Mouse (Mus musculus) thymus, adult 2 months (tissue): Measurements from ENCODE around the gene Lamc3. TPM values are rescaled to one million over a fixed set of nuclear protein-coding genes. Genes with fewer than 3 reads are reported as not detected.

Source experiments
- DNase-seq: peaks from one replicate; pipeline ENCODE4 v3.0.0; 2021
- H3K27ac ChIP-seq: fragments of 200-500 bp; 2 replicates; pipeline ENCODE4 v1.5.1; 2012; ENCODE audit warnings: low read length, control low read depth; ENCODE audit not compliant: control insufficient read depth, insufficient read depth
- H3K27me3 ChIP-seq: fragments of 200-500 bp; 2 replicates; pipeline ENCODE4 v1.6.1; 2012; ENCODE audit warnings: mild to moderate bottlenecking, low read length, moderate library complexity, mixed read lengths; ENCODE audit not compliant: control insufficient read depth, insufficient read depth
- H3K36me3 ChIP-seq: fragments of 200-500 bp; 2 replicates; pipeline ENCODE4 v1.6.1; 2012; ENCODE audit warnings: mild to moderate bottlenecking, low read length, moderate library complexity; ENCODE audit not compliant: control insufficient read depth, insufficient read depth
- H3K4me1 ChIP-seq: fragments of 200-500 bp; replicated peaks from 2 replicates; pipeline ENCODE4 v1.6.1; 2012; ENCODE audit warnings: low read length; ENCODE audit not compliant: control insufficient read depth, insufficient read depth
- H3K4me3 ChIP-seq: fragments of 200-500 bp; 2 replicates; pipeline ENCODE4 v1.5.1; 2012; ENCODE audit warnings: mild to moderate bottlenecking, low read length, control low read depth, moderate library complexity; ENCODE audit not compliant: control insufficient read depth, insufficient read depth
- CTCF ChIP-seq: fragments of 200-500 bp; IDR thresholded peaks from 2 replicates; pipeline ENCODE4 v1.5.1; 2012; ENCODE audit warnings: mild to moderate bottlenecking, control low read depth, low read length, moderate library complexity, borderline replicate concordance; ENCODE audit not compliant: control insufficient read depth, poor library complexity, insufficient read depth; ENCODE audit errors: extremely low read depth
- POLR2A ChIP-seq: fragments of 200-500 bp; IDR thresholded peaks from 2 replicates; pipeline ENCODE4 v1.6.1; 2012; ENCODE audit warnings: mild to moderate bottlenecking, low read length, control low read depth, moderate library complexity; ENCODE audit not compliant: control insufficient read depth, poor library complexity, insufficient read depth; ENCODE audit errors: extremely low read depth
- WGBS: fragments of 180-500 bp; shearing (Covaris S2); methylation state at CpG from one replicate; pipeline ENCODE4 v1.1.7; 2018; 5-methylcytosine and 5-hydroxymethylcytosine counted together
- polyA plus RNA-seq: library from polyadenylated mRNA; depleted of rRNA; stranded (reverse); fragments of >200 nt; gene quantifications from 2 replicates; pipeline ENCODE4 v1.2.3, GENCODE M21; 2012

The Lamc3 gene
- polyA plus RNA-seq, 1 experiment: 1.1 TPM

DNA sequence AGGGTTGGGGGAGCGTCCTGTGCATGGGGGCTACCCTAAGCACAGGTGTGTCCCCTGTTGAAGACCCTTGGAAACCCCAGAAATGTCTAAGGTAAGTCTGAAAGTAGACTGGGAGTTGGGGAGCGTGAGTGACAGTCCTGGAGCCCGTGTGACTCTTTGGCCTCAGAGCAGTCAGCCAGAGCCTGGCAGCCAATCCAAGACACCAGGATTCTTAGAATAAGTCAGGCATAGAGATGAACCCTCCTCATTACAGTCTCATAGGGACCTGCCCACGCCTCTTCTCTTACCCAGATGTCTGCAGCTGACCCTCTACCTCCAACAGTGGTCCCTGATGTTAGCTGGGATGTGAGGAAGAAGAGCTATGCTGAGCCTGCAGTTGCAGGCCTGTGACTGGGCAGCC, 21.8 kb upstream of the Lamc3 start:
- TF ChIP-seq POLR2A (no peak), CTCF (no peak)
- no peaks in the 10 kb centered on the region for H3K36me3 ChIP-seq
- 80% methylated on average over 4 of the region's 4 CpGs for WGBS
- no peaks in the 10 kb centered on the region for H3K27me3 ChIP-seq
- DNase-seq: no peak
- no peak overlapping the region for H3K27ac ChIP-seq
- H3K4me1 ChIP-seq: no peaks in the 10 kb centered on the region
- no peak overlapping the region for H3K4me3 ChIP-seq

GRCm38 (mm10) chr2:31865794-31866193, 21.3 kb upstream of the Lamc3 start:
- TF ChIP-seq POLR2A (no peak), CTCF (no peak)
- Histone ChIP-seq H3K27me3 (no peaks in the 10 kb centered on the region), H3K4me1 (no peaks in the 10 kb centered on the region), H3K27ac (no peak overlapping the region), H3K4me3 (no peak overlapping the region), H3K36me3 (no peaks in the 10 kb centered on the region)
- no peak for DNase-seq
- 84% methylated on average over 2 of the region's 2 CpGs for WGBS

- 93% methylated on average over 8 of the region's 8 CpGs for WGBS
- H3K4me1 ChIP-seq: no peaks in the 10 kb centered on the region
- DNase-seq: no peak
- TF ChIP-seq POLR2A (no peak), CTCF (no peak)
- no peaks in the 10 kb centered on the region for H3K36me3 ChIP-seq
- no peak overlapping the region for H3K4me3 ChIP-seq
- H3K27ac ChIP-seq: no peak overlapping the region
- no peaks in the 10 kb centered on the region for H3K27me3 ChIP-seq
These were observed 19.1 kb upstream of the Lamc3 start for GRCm38 (mm10) chr2:31867773-31868537.

DNA sequence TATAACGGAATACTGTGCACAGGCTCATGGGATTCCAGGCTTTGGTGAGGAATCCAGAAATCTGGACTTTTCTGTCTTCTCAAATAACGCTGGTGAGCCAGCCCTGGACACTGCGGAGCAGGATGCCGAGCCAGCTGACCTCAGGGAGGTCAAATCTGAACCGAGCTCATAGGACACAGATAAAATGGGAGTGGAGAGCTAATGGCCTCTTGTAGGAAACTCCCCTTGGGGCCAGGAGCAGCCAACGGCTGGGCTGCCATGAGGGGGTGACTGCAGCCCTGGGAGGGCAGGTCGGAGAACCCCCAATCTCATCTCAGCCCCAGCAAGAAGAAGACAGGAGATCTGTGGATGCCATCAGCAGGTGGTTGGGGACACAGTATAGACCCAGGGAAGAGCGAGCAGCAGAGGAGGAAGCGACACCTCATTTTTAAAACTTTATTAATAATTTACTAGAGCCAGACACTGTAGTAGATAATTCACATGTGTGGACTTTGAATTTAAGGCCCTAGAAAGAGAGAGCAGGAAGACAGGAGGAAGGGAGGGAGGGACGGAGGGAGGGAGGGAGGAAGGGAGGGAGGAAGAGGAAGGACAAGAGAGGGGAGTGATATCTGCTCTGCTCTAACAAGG, 18.4 kb upstream of the Lamc3 start:
- no peak for DNase-seq
- Histone ChIP-seq H3K4me1 (no peaks in the 10 kb centered on the region), H3K27me3 (no peaks in the 10 kb centered on the region), H3K27ac (no peak overlapping the region), H3K36me3 (no peaks in the 10 kb centered on the region), H3K4me3 (no peak overlapping the region)
- TF ChIP-seq CTCF (no peak), POLR2A (no peak)
- 87% methylated on average over 10 of the region's 10 CpGs for WGBS

- no peak for TF ChIP-seq POLR2A
- TF ChIP-seq CTCF: no peak
- no peaks in the 10 kb centered on the region for H3K4me1 ChIP-seq
- 94% methylated on average over 5 of the region's 5 CpGs for WGBS
- no peaks in the 10 kb centered on the region for H3K36me3 ChIP-seq
- no peak overlapping the region for H3K4me3 ChIP-seq
- H3K27me3 ChIP-seq: no peaks in the 10 kb centered on the region
- no peak for DNase-seq
- no peak overlapping the region for H3K27ac ChIP-seq
These were observed 17.4 kb upstream of the Lamc3 start for GRCm38 (mm10) chr2:31869692-31870091.

- H3K27me3 ChIP-seq: no peaks in the 10 kb centered on the region
- H3K4me3 ChIP-seq: no peak overlapping the region
- TF ChIP-seq POLR2A: no peak
- no peak for TF ChIP-seq CTCF
- WGBS: 81% methylated on average over 3 of the region's 3 CpGs
- H3K4me1 ChIP-seq: no peaks in the 10 kb centered on the region
- H3K27ac ChIP-seq: no peak overlapping the region
- DNase-seq: no peak
- H3K36me3 ChIP-seq: no peaks in the 10 kb centered on the region
These were observed 16.4 kb upstream of the Lamc3 start for GRCm38 (mm10) chr2:31870683-31871082.
